Mouse (Mus musculus) liver, embryonic 14.5 days (tissue): ENCODE data around the gene Gm10142. TPM values are rescaled to one million over a fixed set of nuclear protein-coding genes. Genes with fewer than 3 reads are reported as not detected.
"Not testable (repeated sequence)": the region's sequence is repeated elsewhere in the genome, so short reads cannot be mapped to it uniquely, and the experiment has no call there.

Experiments used
- ATAC-seq: fragments of 200-750 bp; cut with Nextera tagmentation; 2 replicates; pipeline ENCODE4 v1.8.0; 2017; ENCODE audit warnings: moderate number of reproducible peaks, mild to moderate bottlenecking, moderate library complexity; ENCODE audit not compliant: insufficient read depth
- DNase-seq, 3 experiments: peaks; one replicate each; pipeline ENCODE4 v3.0.0-alpha.2; 2012 to 2013; ENCODE audit warnings: low read depth in 3 of 3, low spot score in 3 of 3
- H3K27ac ChIP-seq: fragments of 300-500 bp; sonication (generic); 2 replicates; pipeline ENCODE4 v1.5.1; 2014; ENCODE audit warnings: moderate library complexity, mild to moderate bottlenecking, control low read depth, inconsistent platforms
- H3K27me3 ChIP-seq: fragments of 300-500 bp; sonication (generic); 2 replicates; pipeline ENCODE4 v1.6.1; 2014; ENCODE audit warnings: mild to moderate bottlenecking, low read length, moderate library complexity; ENCODE audit not compliant: control insufficient read depth, insufficient read depth
- H3K36me3 ChIP-seq: fragments of 300-500 bp; sonication (generic); replicated peaks from 2 replicates; pipeline ENCODE4 v1.6.1; 2014; ENCODE audit warnings: low read depth; ENCODE audit not compliant: control insufficient read depth, insufficient read depth
- H3K4me1 ChIP-seq, 2 experiments: fragments of 200-500 bp in 1 of 2; fragments of 300-500 bp in 1 of 2; sonication (generic) in 1 of 2; replicated peaks; 2 replicates each; pipeline ENCODE4 v1.6.1; 2012 to 2014; ENCODE audit warnings: antibody characterized with exemption in 1 of 2, inconsistent platforms in 1 of 2, low read length in 1 of 2; ENCODE audit not compliant: control insufficient read depth in 2 of 2, insufficient read depth in 2 of 2
- H3K4me2 ChIP-seq: fragments of 300-500 bp; sonication (generic); 2 replicates; pipeline ENCODE4 v1.6.1; 2014; ENCODE audit warnings: low read depth, mild to moderate bottlenecking, control low read depth, moderate library complexity
- H3K4me3 ChIP-seq, 2 experiments: fragments of 200-500 bp in 1 of 2; fragments of 300-500 bp in 1 of 2; sonication (generic) in 1 of 2; 2 replicates each; pipeline ENCODE4 v1.5.1; 2012 to 2014; ENCODE audit warnings: low read depth in 2 of 2, low read length in 2 of 2, mild to moderate bottlenecking in 2 of 2, control low read depth in 1 of 2, inconsistent platforms in 1 of 2, moderate library complexity in 1 of 2; ENCODE audit not compliant: insufficient read depth in 1 of 2
- H3K9ac ChIP-seq: fragments of 300-500 bp; sonication (generic); replicated peaks from 2 replicates; pipeline ENCODE4 v1.6.1; 2014; ENCODE audit warnings: mild to moderate bottlenecking, control low read depth, moderate library complexity
- H3K9me3 ChIP-seq: fragments of 300-500 bp; sonication (generic); 2 replicates; pipeline ENCODE4 v1.6.1; 2016; ENCODE audit warnings: low read length, mixed read lengths; ENCODE audit not compliant: control insufficient read depth
- CTCF ChIP-seq: IDR thresholded peaks from 2 replicates; pipeline ENCODE4 v1.5.1; 2016; ENCODE audit warnings: antibody characterized with exemption, low read depth, control low read depth
- EP300 ChIP-seq: IDR thresholded peaks from 2 replicates; pipeline ENCODE4 v1.6.1; 2016; ENCODE audit warnings: antibody characterized with exemption, low read depth
- WGBS: fragments of 180-500 bp; shearing (Covaris S2); extraction: QIAGEN DNeasy Blood & Tissue Kit; methylation state at CpG from one replicate; pipeline ENCODE4 v1.1.7; 2014; ENCODE audit not compliant: insufficient replicate concordance; 5-methylcytosine and 5-hydroxymethylcytosine counted together
- polyA plus RNA-seq, 2 experiments: library from polyadenylated mRNA; depleted of rRNA in 1 of 2; stranded (reverse) in 1 of 2; unstranded in 1 of 2; fragments of >200 nt; fragmentation: Nextera tagmentation in 1 of 2; extraction: Ambion mirVana in 1 of 2; gene quantifications; 2 replicates each; pipeline versions ENCODE4 v1.2.1 to v1.2.3; 2012 to 2014

The Gm10142 gene
- polyA plus RNA-seq, 2 experiments = not detected

DNA sequence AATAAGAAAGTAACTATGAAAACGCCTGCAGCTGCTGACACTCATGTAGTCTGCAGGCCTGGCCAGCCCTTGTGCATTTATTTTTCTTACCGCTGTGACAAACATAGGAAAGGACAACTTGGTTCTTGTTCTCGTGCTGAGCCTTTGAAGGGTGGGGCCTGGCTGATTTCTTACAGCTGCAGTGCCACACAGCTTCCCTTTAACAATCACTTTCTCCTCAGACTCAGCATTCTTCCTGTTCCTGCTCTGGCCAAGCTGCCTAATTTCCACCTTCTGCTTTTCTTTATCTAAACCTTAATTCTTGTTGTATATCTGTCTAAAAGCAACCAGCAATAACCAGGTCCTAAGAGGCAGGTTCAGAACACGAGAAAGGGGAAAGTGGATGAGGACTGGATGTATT is 1.9 kb upstream of the Gm10142 start:
- ATAC-seq (no peak), DNase-seq (no peak)
- Histone ChIP-seq H3K4me1 (no peaks in the 10 kb centered on the region), H3K36me3 (no peaks in the 10 kb centered on the region), H3K27ac (no peak overlapping the region), H3K9ac (no peak overlapping the region), H3K4me2 (no peak overlapping the region), H3K9me3 (no peaks in the 10 kb centered on the region), H3K4me3 (no peak overlapping the region), H3K27me3 (no peaks in the 10 kb centered on the region)
- TF ChIP-seq CTCF = no peak
- TF ChIP-seq EP300 = no peak
- 29% methylated on average over 4 of the region's 4 CpGs for WGBS

DNA sequence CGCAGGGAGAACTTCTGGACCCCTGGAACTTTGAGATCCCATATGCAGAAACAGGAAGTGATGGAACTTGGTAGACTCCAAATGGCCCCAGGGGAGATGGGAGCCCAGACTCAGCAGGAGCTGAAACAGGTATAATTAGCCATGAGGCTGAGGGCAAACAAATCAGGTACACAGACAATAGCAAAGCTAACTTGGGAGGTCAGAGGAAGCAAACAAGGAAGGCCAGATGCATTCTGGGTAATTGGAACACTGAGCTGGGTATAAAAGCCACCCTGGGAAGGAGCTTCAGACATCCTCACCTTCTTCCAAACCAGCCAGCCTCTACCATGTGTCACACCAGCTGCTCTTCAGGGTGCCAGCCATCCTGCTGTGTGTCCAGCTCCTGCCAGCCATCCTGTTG is 4.7 kb downstream of the Gm10142 start, which contains the start of gene Krtap12-1:
Gene Krtap12-1, plus strand, starts transcription at position 301 of the 400 bp plus-strand sequence.
- not testable (repeated sequence) for H3K9me3 ChIP-seq, H3K9ac ChIP-seq, H3K4me2 ChIP-seq, H3K27ac ChIP-seq, H3K4me1 ChIP-seq, H3K27me3 ChIP-seq, H3K36me3 ChIP-seq, H3K4me3 ChIP-seq, DNase-seq, ATAC-seq
- 54% methylated on average over 1 of the region's 1 CpGs for WGBS

DNA sequence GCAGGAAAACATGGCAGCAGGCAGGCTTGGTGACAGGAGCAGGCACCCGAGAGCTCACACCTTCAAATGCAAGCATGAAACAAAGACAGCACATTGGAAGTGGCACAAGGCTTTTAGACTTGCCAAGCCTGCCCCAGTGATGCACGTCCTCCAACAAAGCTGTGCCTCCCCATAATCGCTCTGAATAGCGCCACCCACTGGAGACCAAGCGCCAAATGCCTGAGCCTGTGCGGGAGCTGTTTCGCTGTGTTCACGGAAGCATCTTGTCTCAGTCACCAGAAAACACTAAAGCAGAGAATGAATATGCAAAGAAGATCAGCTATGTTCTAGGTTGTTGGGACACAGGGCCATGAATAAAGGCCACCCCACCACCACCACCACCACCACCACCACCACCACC is 9.2 kb downstream of the Gm10142 start:
- ATAC-seq (no peak), DNase-seq (no peak)
- Histone ChIP-seq H3K4me1 (no peaks in the 10 kb centered on the region), H3K9ac (no peak overlapping the region), H3K4me2 (no peak overlapping the region), H3K9me3 (no peaks in the 10 kb centered on the region), H3K27me3 (no peaks in the 10 kb centered on the region), H3K4me3 (no peak overlapping the region), H3K36me3 (no peaks in the 10 kb centered on the region), H3K27ac (no peak overlapping the region)
- WGBS = 57% methylated on average over 8 of the region's 8 CpGs
- TF ChIP-seq EP300 (no peak), CTCF (peak; percentile 48)

DNA sequence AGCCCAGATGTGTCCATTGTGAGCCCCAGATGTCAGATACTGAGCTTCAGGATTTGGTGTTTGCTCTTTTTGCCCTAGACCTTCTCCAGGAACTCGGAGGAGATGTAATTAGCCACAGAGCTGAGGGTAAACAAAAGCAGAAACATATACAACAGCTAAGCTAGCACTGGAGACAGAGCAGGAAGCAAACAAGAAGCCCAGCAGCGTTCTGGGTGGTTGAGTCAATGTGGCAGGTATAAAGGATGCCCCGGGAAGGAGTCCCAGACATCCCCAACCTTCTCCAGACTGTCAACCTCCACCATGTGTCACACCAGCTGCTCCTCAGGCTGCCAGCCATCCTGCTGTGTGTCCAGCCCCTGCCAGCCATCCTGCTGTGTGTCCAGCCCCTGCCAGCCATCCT is 10.6 kb downstream of the Gm10142 start, which contains the start of gene Gm10100:
Gene Gm10100, plus strand, starts transcription at position 301 of the 400 bp plus-strand sequence.
- no peak for TF ChIP-seq CTCF
- TF ChIP-seq EP300 = no peak
- no peaks in the 10 kb centered on the region for H3K4me1 ChIP-seq
- H3K9ac ChIP-seq = no peak within 1 kb of the TSS
- no peak within 1 kb of the TSS for H3K4me2 ChIP-seq
- no peak for ATAC-seq
- H3K9me3 ChIP-seq = no peaks in the 10 kb centered on the region
- no peaks in the 10 kb centered on the region for H3K36me3 ChIP-seq
- H3K27me3 ChIP-seq = no peaks in the 10 kb centered on the region
- no peak for DNase-seq
- H3K4me3 ChIP-seq = no peak within 1 kb of the TSS
- no peak within 1 kb of the TSS for H3K27ac ChIP-seq
- WGBS = 14% methylated on average over 3 of the region's 3 CpGs

DNA sequence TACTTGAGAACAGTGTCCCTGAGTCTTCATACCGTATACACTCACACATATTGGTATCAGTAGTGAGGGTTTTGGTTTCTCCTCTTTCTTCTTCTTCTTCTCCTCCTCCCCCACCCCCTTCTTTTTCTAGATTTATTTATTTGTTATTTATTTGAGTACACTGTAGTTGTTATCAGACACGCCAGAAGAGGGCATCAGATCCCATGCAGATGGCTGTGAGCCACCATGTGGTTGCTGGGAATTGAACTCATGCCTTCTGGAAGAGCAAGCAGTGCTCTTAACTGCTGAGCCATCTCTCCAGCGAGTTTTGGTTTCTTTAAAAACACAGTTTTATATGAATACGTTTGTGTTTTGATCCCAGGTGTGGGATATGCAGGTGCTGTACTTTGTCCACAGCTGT is 12.7 kb downstream of the Gm10142 start:
- H3K9me3 ChIP-seq = no peaks in the 10 kb centered on the region
- DNase-seq = no peak
- no peaks in the 10 kb centered on the region for H3K27me3 ChIP-seq
- no peaks in the 10 kb centered on the region for H3K4me1 ChIP-seq
- H3K36me3 ChIP-seq = no peaks in the 10 kb centered on the region
- no peak for TF ChIP-seq CTCF
- no peak overlapping the region for H3K27ac ChIP-seq
- H3K4me2 ChIP-seq = no peak overlapping the region
- no peak overlapping the region for H3K4me3 ChIP-seq
- H3K9ac ChIP-seq = no peak overlapping the region
- 41% methylated on average over 4 of the region's 4 CpGs for WGBS
- no peak for ATAC-seq

DNA sequence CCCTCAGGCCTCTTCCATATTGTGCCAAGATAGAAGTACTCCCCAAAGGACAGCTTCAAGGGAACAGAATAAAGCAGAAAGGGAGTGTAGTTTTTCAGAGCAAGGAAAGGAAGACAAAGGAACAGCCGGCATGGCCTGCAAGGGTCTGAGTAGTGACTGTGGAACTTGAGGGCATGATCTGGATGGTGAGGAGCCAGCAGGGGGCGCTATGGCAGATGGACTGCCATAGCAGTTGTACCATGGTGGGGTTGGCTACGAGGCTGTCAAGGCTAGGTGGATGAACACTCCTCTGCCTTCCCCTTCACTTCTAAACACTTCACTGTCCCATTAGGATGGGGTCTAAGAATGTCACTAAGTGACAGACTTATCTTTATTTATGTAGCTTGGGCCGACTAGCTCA is 13.6 kb downstream of the Gm10142 start:
- TF ChIP-seq CTCF (peak; percentile 81), EP300 (no peak)
- no peak overlapping the region for H3K9ac ChIP-seq
- H3K27me3 ChIP-seq = no peaks in the 10 kb centered on the region
- H3K4me1 ChIP-seq = no peaks in the 10 kb centered on the region
- no peak overlapping the region for H3K27ac ChIP-seq
- no peak overlapping the region for H3K4me3 ChIP-seq
- DNase-seq (no peak), ATAC-seq (no peak)
- H3K4me2 ChIP-seq = no peak overlapping the region
- no peaks in the 10 kb centered on the region for H3K36me3 ChIP-seq
- WGBS = 36% methylated on average over 4 of the region's 4 CpGs
- no peaks in the 10 kb centered on the region for H3K9me3 ChIP-seq
